16 mouse cellular contexts compared by ENCODE assay signal in the genomic region with DNA sequence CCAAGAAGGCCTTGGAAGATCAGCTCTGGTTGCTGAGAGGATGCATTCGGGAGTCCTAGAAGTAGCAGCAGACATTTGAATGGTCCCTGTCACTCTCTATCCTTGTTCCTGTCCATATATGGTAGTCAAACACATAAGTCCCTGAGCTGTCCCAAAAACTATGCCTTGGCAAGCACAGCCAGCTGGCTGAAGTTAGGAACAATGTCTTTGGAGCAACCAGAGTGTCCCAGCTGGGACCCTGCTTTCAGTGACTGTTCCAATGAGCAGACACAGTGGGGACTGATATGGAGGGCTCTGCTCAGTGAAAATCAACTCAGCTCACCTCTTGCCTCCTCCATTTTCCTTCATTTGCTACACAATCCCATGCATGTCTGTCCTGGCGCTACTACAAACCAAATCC.
"Had no signal": no experiment of that assay in that cellular context is flagged by ENCODE, and none has a peak within 500 bp of the region (broad histone marks: within the 10 kb centered on the region; RNA-seq: fewer than 3 reads in every experiment).

No protein-coding gene starts in this region.

- H3K9ac ChIP-seq: neural tube, embryonic 13.5 days; neural tube, embryonic 15.5 days; stomach, embryonic 15.5 days had no signal

- H3K4me3 ChIP-seq: neural tube, embryonic 13.5 days; neural tube, embryonic 15.5 days; stomach, embryonic 15.5 days had no signal

- H3K27me3 ChIP-seq: neural tube, embryonic 13.5 days; neural tube, embryonic 15.5 days; stomach, embryonic 15.5 days had no signal

- H3K27ac ChIP-seq: neural tube, embryonic 13.5 days; neural tube, embryonic 15.5 days; stomach, embryonic 15.5 days; stomach, postnatal 0 days had no signal

- H3K4me1 ChIP-seq: neural tube, embryonic 13.5 days; neural tube, embryonic 15.5 days; stomach, embryonic 15.5 days had no signal

- DNase-seq: retina, postnatal 1 day; right cerebral cortex, adult 18-20 months; right cerebral cortex, postnatal 14 days; right cerebral cortex, postnatal 25 days; right cerebral cortex, postnatal 4 days; spleen, adult 18-20 months; thymus, adult 18-20 months; thymus, adult 2 months; thymus, postnatal 14 days; thymus, postnatal 25 days; thymus, postnatal 36 days; thymus, postnatal 4 days had no signal

- H3K36me3 ChIP-seq: neural tube, embryonic 13.5 days; neural tube, embryonic 15.5 days; stomach, embryonic 15.5 days had no signal
